Mouse (Mus musculus) liver, postnatal 0 days (tissue): ENCODE measurements at regions not wholly inside any gene's neighbourhood (a gene's known extent, or its start where the extent isn't known, plus 50 kb on each side); places are given as distances from the start of the nearest gene placed in this dataset.

Experiments used
- CTCF ChIP-seq: sonication (generic); IDR thresholded peaks from 2 replicates; pipeline ENCODE4 v1.5.1; 2016; ENCODE audit warnings: antibody characterized with exemption, low read depth
- EP300 ChIP-seq: IDR thresholded peaks from 2 replicates; pipeline ENCODE4 v1.6.1; 2016; ENCODE audit warnings: antibody characterized with exemption, low read depth, mild to moderate bottlenecking

GRCm38 (mm10) chr9:71355721-71356120 is 130.0 kb downstream of the Polr2m start:
- TF ChIP-seq CTCF: no peak
- no peak for TF ChIP-seq EP300
